Mouse (Mus musculus) megakaryocyte, embryonic 14.5 days (primary cell): Measurements from ENCODE around the gene Gm20388.

ENCODE experiments used
- FLI1 ChIP-seq: IDR thresholded peaks from 2 replicates; pipeline ENCODE4 v1.6.1; 2012; ENCODE audit warnings: low read length, inconsistent platforms, mixed read lengths
- GATA1 ChIP-seq: IDR thresholded peaks from 3 replicates; pipeline ENCODE4 v1.6.1; 2012; ENCODE audit warnings: mixed read lengths, low read length, inconsistent platforms, borderline replicate concordance

DNA sequence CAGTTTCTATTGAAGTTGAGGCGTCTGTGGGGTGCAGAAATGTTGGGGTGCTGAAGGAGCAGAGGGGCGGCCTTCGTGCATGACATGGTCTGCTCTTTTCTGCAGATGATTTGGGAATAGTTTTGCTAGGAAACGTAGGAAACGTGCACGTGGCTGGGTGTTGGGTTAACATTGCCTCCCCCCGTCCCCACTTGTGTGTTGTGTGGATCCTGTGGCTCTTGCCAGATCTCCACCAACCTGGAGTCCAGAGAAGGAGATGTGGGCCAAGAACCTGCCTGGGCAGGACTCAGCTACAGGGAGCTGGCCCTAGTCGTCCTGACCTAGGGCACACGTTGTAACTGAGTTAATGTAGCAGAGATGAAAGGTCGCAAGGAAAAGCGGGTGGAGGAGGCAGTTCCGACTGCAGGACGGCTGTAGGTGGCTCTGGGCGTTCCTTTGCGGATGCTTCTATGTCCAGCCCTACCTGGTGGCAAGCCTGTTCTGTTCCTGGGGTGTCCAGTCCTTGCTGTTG is 579.2 kb downstream of the Gm20388 start:
- TF ChIP-seq GATA1 (no peak), FLI1 (no peak)
